Mouse (Mus musculus) spleen, postnatal 4 days (tissue): ENCODE results near the gene Rfx6.

ENCODE experiments used
- DNase-seq, 2 experiments: peaks; one replicate each; pipeline ENCODE4 v3.0.0; 2022; ENCODE audit warnings: low spot score in 2 of 2

Rfx6 gene

GRCm38 (mm10) chr10:51677548-51678250, at the start of gene Rfx6:
TSS of gene Rfx6 (plus strand) at chr10:51677756.
- no peak for DNase-seq

DNA sequence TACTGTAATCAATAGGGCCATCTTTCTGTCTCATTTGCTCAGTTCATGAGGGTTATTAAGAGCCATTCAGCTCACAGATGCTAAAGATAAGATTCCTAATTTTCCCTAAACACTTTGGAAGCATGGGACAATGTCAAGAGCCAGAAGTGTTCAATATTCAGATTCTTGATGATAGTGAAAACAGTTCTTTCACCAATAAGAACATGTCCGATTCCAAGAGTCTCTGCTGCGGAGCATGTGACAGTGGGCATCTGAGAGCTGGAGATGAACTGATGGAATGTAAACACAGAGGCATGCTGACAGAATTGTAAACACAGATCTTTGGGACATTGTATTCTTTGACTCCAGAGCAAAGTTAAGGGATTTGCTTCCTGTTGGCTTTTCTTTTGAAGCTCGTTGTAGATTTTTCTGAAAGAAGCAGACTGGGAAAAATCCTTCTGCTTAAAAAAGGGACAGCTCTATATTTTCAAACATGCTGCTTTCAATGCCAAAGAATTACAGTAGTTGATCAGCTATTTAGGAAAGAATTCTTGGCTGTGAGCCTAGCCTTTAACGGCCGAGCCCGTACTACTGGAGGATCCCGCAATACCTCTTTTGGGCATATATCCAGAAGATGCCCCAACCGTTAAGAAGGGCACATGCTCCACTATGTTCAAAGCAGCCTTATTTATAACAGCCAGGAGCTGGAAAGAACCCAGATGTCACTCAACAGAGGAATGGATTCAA, 46.0 kb upstream of the Rfx6 start, which contains the start of gene Gprc6a:
TSS of gene Gprc6a (minus strand) at position 51 of the 726 bp plus-strand sequence.
- no peak for DNase-seq

DNA sequence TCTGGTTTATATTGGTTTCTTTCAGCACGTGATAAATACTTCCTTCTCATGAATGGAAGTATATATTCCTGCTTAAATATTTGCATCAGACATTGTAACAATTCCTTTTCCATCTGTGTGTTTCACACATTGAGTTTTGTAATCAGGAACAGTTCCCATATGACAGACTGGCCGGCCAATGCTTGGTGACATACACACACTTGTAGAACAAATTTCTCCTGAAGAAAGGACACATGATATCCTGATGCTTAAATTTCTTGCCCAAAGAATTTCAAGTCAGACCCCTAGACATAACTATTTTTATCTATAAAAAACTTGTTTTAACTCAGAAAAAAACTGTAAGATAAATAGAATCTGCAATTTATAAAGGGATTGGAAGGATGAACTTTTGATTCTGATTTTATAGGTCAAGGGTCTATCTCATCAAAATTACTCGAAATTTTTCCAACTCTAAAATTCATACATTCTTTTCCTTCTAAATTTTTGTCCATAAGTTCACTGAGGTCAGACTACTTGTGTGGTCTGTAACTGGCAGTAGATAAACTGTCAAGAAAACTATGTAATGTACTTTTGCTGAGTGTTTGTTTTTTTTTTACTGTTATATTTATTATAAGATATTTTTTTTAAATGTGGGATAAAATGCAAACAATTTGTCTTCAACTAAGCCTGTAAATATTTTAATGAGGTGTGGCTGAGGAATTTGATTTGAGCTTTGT, 27.9 kb upstream of the Rfx6 start:
- no peak for DNase-seq

GRCm38 (mm10) chr10:51657324-51657723, 20.2 kb upstream of the Rfx6 start:
- no peak for DNase-seq

- DNase-seq: no peak
Observed at GRCm38 (mm10) chr10:51669334-51669733, 8.2 kb upstream of the Rfx6 start.

- DNase-seq: no peak
Observed at GRCm38 (mm10) chr10:51671583-51671982, 6.0 kb upstream of the Rfx6 start.

DNA sequence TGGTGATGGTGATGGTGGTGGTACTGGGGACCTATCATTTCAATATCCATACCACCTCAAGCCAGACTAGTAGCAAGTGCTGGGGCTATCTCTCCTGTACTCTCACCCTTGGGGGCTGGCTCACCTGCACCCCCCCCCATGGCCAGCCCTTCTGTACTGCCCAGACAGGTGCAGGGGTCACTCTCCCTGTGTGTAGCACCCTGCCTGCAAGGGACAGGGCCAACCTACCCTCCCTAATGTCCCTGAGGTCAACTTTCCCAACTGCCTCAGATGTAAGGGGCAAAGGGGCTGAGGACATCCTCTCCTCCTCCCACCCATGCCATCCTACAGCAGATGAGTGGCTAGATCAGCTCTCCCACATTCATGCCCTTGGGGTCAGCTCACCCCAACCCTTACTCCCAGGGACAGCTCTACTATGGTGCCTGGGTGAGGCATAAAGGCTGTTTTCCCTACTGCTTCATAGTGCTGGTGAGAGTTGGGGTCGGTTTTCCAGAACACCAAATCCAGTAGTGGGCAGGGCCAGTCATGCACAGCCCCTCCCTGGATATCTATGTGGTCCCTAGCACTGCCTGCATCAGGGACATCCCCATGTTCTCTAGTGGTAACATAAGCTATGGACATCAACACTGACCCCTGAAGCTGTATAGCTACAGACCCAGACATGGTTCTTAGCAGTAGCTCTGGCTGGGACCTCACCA, 5.3 kb upstream of the Rfx6 start:
- no peak for DNase-seq

DNA sequence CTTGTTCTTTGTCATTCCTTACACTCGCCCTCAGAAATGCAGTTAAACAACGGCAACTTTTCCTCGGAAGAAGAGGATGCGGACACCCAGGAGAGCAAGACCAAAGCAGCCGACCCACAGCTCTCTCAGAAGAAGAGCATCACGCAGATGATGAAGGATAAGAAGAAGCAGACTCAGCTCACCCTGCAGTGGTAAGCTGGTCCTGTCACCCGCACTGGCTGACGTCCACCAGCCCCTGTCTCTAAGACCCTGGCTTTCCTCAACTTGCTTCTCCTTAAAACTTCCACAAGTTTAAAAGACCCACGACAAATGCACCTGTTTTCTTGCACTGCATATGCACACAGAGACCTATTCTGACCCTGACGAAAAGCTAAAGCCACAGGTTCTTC, 689 bp downstream of the Rfx6 start:
- DNase-seq: no peak

GRCm38 (mm10) chr10:51720904-51721303, 43.3 kb downstream of the Rfx6 start:
- DNase-seq: no peak

- no peak for DNase-seq
Observed at GRCm38 (mm10) chr10:51761436-51761835, 83.9 kb downstream of the Rfx6 start.

- no peak for DNase-seq
Observed at GRCm38 (mm10) chr10:51763241-51763640, 85.7 kb downstream of the Rfx6 start.

- DNase-seq: no peak
Observed at GRCm38 (mm10) chr10:51768445-51768844, 90.9 kb downstream of the Rfx6 start.

DNA sequence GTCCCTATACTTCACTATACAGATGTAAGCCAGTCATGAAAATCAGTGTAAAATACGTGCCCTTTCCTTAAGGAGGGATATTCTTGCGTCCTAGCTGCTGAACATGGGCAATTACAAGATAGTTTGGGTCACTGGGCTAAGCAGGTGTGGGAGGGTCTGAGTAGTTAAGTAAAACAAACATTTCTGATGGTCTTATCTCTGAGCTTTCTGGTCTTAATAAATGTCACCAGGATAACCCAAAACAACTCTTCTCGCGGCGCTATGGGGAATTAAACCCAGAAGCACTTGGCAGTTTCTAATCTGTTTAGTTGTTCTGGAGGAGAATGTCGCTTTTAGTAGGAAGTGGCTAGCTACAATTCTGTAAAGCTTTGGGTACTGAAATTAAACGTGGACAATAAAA, 91.7 kb downstream of the Rfx6 start:
- no peak for DNase-seq

DNA sequence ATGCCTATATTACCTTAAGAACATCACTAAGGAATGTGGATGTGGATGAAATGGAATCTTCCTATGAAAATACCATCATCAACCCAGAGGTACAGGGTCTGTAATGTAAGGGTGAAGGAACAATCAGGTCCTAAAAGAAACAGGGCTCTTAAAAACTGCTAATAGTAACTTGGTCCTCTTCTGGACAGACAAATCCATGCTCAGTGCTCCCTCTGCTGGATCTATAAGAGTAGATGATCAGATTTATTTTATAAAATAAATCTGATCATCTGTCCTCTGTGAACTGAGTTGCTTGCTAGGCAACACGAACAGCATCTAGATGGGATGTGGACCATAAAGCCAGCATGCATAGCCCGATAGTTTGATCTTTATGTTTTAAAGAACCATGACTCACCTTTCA, 102.1 kb downstream of the Rfx6 start:
- no peak for DNase-seq
